Mouse (Mus musculus) brain, embryonic 14.5 days (tissue): ENCODE data around the gene Slit3. TPM values are rescaled to one million over a fixed set of nuclear protein-coding genes. Genes with fewer than 3 reads are reported as not detected.

Experiments
- DNase-seq: peaks from one replicate; pipeline ENCODE4 v3.0.0-alpha.2; 2011; ENCODE audit warnings: low read depth
- CTCF ChIP-seq: fragments of 200-500 bp; IDR thresholded peaks from 2 replicates; pipeline ENCODE4 v1.5.1; 2012; ENCODE audit warnings: inconsistent platforms, mild to moderate bottlenecking, moderate library complexity, borderline replicate concordance; ENCODE audit not compliant: insufficient read depth, insufficient read length; ENCODE audit errors: extremely low read depth
- POLR2A ChIP-seq: fragments of 200-500 bp; IDR thresholded peaks from 2 replicates; pipeline ENCODE4 v1.6.1; 2012; ENCODE audit warnings: mild to moderate bottlenecking, inconsistent platforms, borderline replicate concordance; ENCODE audit not compliant: poor library complexity, insufficient read depth, insufficient read length, severe bottlenecking; ENCODE audit errors: extremely low read depth
- polyA plus RNA-seq: library from polyadenylated mRNA; depleted of rRNA; stranded (reverse); fragments of >200 nt; gene quantifications from 2 replicates; pipeline ENCODE4 v1.2.3, GENCODE M21; 2012

Gene Slit3
- polyA plus RNA-seq, 1 experiment, result 9.3 TPM

GRCm38 (mm10) chr11:35110784-35111183 is 10.2 kb upstream of the Slit3 start:
- DNase-seq, result no peak
- no peak for TF ChIP-seq POLR2A
- no peak for TF ChIP-seq CTCF

GRCm38 (mm10) chr11:35113290-35113689 is 7.7 kb upstream of the Slit3 start:
- DNase-seq, result no peak
- TF ChIP-seq POLR2A (no peak), CTCF (no peak)

DNA sequence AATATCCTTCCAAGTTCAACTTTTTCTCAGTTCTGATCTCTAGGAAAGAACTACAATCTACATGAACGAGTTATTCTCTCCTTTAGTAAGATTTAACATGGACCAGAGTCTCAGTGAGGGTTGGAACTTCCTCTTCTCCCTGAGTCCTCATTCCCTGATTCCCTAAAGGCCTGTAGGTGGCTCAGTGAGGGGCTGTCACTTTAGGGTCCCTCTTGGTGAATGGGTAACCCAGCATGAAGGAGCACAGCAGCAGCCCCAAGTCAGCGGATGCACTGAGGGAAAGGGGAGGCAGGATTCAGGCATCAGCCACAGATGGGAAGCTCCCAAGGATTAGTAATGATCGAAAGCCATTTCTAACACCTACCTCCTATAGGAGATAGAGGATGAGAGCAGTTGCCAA is 4.6 kb upstream of the Slit3 start:
- no peak for TF ChIP-seq POLR2A
- TF ChIP-seq CTCF, result no peak
- no peak for DNase-seq

GRCm38 (mm10) chr11:35117871-35118270 is 3.2 kb upstream of the Slit3 start:
- TF ChIP-seq POLR2A, result no peak
- no peak for TF ChIP-seq CTCF
- no peak for DNase-seq

DNA sequence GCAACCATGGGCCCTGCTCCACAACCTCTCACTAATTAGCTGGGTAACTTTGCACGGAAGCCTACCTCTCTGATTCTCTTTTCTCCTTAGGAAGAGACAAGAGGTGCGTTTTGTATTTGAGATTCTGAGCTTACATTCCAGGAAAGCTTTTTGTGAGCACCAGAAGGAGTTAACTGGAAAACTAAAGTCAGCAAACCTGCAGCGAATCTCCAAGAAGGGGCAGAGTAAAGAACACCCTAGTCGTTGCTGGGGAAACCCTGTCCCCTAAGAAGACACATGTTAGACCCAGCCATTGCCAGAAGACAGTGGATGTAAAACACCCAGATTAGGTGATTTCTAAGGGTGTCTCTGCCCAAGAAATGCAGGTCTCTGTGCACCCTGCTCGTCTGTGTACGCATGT is 2.3 kb upstream of the Slit3 start:
- DNase-seq, result no peak
- TF ChIP-seq POLR2A (no peak), CTCF (no peak)

DNA sequence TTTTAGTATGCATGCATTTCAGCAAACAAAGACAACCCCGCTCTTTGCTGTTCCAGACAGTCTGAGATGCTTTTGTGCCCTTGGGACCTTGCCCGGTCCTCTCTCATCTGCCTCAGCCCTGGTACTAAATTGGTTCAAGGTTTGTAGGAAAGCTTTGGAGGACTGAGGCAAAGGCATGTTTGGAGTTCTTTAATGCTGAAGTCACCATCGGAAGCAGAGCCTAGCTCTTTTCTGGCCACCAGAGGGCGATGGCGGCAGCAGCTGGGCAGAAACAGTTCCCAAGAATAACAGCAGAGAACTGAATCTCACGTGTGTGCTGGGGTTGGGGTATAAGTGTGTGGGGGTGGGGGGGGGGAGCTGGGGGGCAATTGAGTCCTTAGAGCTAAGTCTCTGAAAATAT is 1.7 kb upstream of the Slit3 start:
- TF ChIP-seq POLR2A (no peak), CTCF (peak; percentile 97)
- DNase-seq, result peak; percentile 84

DNA sequence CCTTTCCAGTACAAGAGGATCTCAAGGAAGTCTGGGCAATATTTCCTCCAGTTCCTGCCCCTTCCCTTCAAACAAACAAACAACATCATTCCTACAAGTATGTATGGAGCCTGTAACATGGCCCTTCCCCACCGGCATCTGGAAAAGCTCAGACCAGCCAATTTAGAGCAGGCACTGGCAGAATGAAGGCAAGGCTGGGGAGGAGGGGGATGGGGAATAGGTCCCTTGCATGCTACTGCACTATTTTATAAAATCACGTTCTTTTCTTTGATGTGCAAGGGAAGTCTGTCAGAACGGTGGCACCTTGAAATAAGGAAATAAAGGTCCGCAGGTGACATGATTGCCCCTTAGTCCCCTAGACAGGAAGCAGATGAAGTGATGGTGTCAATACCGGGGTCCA is 948 bp upstream of the Slit3 start:
- no peak for DNase-seq
- TF ChIP-seq CTCF, result no peak
- no peak for TF ChIP-seq POLR2A

DNA sequence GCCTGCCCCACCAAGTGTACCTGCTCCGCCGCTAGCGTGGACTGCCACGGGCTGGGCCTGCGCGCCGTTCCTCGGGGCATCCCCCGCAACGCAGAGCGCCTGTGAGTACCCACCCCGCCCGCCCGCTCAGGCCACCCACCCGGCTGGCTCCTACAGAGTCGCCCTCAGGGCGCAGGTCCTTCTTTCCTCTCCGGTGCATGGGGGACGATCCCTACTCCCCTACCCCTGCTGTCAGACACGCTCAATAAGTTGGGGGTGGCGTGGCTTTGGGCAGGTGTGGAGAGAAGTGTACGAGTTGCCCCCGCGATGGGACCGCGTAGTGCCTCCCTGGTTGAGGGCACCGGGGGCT is 561 bp downstream of the Slit3 start:
- TF ChIP-seq POLR2A (no peak), CTCF (no peak)
- no peak for DNase-seq

GRCm38 (mm10) chr11:35122091-35122811 is 1.2 kb downstream of the Slit3 start:
- no peak for DNase-seq

GRCm38 (mm10) chr11:35124489-35125107 is 3.6 kb downstream of the Slit3 start:
- no peak for TF ChIP-seq CTCF
- no peak for TF ChIP-seq POLR2A
- DNase-seq, result no peak

More at GRCm38 (mm10) chr11:35122091-35122811, 1.2 kb downstream of the Slit3 start:
- no peak for TF ChIP-seq CTCF
- TF ChIP-seq POLR2A, result no peak

GRCm38 (mm10) chr11:35125108-35125490 is 4.1 kb downstream of the Slit3 start:
- TF ChIP-seq CTCF (no peak), POLR2A (no peak)
- DNase-seq, result no peak

GRCm38 (mm10) chr11:35131740-35132139 is 10.7 kb downstream of the Slit3 start:
- TF ChIP-seq POLR2A (no peak), CTCF (no peak)
- no peak for DNase-seq

DNA sequence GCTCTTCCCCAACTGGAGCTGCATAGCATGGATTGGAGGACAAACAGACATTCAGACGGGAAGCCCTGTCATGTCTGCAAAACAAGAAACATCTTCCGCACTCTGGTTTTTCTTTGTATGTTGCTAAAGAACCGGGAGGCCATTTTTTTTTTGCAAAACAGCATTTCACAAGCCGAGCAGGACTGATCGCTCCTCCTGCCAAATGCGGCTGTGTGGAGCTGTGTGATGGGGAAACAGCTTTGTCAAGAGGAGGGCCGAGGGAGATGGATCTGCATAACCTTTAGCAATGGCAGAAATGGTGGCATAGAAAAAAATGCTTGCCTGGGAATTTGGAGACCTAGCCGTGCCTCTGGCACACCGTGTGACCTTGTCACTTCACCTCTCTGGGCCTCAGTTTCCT is 15.6 kb downstream of the Slit3 start:
- no peak for DNase-seq
- no peak for TF ChIP-seq CTCF
- TF ChIP-seq POLR2A, result no peak

DNA sequence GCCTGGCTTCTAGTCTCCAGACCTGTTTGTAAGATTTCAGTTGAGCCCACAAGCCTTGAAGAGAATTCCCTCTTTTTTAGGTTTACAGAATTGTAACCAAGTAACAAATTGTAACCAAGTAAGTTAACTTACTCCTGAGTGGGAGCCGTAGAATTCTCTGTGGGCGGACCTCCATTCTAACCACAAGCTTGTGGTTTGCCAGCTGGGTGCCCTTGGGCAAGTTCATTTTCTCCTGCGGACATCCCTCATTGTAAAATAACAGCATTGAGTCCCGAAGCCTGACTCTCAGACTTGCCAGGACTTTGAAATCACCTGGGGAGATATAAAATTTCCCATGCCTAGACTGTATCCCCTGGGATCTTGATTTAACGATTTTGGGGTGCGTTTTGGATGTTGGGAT is 19.1 kb downstream of the Slit3 start:
- no peak for TF ChIP-seq CTCF
- TF ChIP-seq POLR2A, result no peak
- DNase-seq, result no peak

DNA sequence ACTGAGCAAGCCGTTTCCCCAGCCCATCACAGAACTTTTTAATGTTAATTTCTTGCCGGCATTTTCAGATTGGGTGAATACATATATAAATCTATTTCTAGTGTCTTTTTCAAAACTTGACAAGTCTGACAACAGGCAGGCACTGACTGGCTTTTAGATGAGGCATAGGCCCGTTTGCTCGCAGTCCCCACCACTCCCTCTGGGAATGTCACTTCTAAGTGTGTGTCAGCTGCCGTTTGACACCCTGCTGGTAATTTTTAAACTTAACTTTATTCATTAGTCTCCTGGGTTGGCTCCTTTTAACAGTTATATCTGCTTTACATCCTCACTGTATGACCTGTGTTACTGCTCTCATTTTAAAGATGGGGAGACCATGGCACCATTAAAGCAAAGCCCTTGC is 21.2 kb downstream of the Slit3 start:
- no peak for DNase-seq
- TF ChIP-seq CTCF (no peak), POLR2A (no peak)

DNA sequence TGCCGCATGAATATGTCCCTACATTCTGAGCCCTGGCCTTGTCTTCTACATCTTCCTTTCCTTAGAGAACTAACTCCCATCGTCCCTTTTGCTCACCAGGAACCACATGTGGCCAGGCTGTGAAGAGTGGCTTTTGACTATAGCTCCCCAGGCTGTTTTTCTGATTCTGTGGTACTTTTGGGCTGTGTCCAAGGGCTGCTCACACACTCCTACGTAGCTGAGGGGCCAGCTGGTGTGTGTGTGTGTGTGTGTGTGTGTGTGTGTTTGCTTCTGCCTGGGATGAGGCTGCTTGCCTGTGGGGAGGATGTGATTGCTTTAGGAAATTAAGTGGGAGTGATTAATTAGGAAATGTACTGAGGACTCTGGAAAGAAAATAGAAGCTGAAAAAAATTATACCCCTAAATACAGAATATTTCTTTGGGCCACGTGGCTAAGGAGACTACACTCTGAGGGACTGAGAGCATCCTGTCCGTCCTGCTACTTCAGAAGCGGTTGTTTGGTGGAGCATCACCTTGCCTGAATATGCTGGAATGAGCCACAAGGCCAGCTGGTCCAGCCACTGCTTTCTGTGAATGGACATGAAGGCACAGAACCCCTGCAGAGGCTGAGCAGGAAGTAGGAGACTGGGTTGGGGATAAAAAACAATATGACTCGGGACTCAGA is 21.8 kb downstream of the Slit3 start:
- peak; percentile 83 for DNase-seq
- TF ChIP-seq CTCF (no peak), POLR2A (no peak)
